Mouse (Mus musculus) liver, embryonic 14.5 days (tissue): ENCODE results near the gene Uck1. TPM values are rescaled to one million over a fixed set of nuclear protein-coding genes. Genes with fewer than 3 reads are reported as not detected.

Experiments
- ATAC-seq: fragments of 200-750 bp; cut with Nextera tagmentation; 2 replicates; pipeline ENCODE4 v1.8.0; 2017; ENCODE audit warnings: moderate number of reproducible peaks, mild to moderate bottlenecking, moderate library complexity; ENCODE audit not compliant: insufficient read depth
- DNase-seq, 3 experiments: peaks; one replicate each; pipeline ENCODE4 v3.0.0-alpha.2; 2012 to 2013; ENCODE audit warnings: low read depth in 3 of 3, low spot score in 3 of 3
- H3K27ac ChIP-seq: fragments of 300-500 bp; sonication (generic); 2 replicates; pipeline ENCODE4 v1.5.1; 2014; ENCODE audit warnings: moderate library complexity, mild to moderate bottlenecking, control low read depth, inconsistent platforms
- H3K27me3 ChIP-seq: fragments of 300-500 bp; sonication (generic); 2 replicates; pipeline ENCODE4 v1.6.1; 2014; ENCODE audit warnings: mild to moderate bottlenecking, low read length, moderate library complexity; ENCODE audit not compliant: control insufficient read depth, insufficient read depth
- H3K36me3 ChIP-seq: fragments of 300-500 bp; sonication (generic); replicated peaks from 2 replicates; pipeline ENCODE4 v1.6.1; 2014; ENCODE audit warnings: low read depth; ENCODE audit not compliant: control insufficient read depth, insufficient read depth
- H3K4me1 ChIP-seq, 2 experiments: fragments of 200-500 bp in 1 of 2; fragments of 300-500 bp in 1 of 2; sonication (generic) in 1 of 2; replicated peaks; 2 replicates each; pipeline ENCODE4 v1.6.1; 2012 to 2014; ENCODE audit warnings: antibody characterized with exemption in 1 of 2, inconsistent platforms in 1 of 2, low read length in 1 of 2; ENCODE audit not compliant: control insufficient read depth in 2 of 2, insufficient read depth in 2 of 2
- H3K4me2 ChIP-seq: fragments of 300-500 bp; sonication (generic); 2 replicates; pipeline ENCODE4 v1.6.1; 2014; ENCODE audit warnings: low read depth, mild to moderate bottlenecking, control low read depth, moderate library complexity
- H3K4me3 ChIP-seq, 2 experiments: fragments of 200-500 bp in 1 of 2; fragments of 300-500 bp in 1 of 2; sonication (generic) in 1 of 2; 2 replicates each; pipeline ENCODE4 v1.5.1; 2012 to 2014; ENCODE audit warnings: low read depth in 2 of 2, low read length in 2 of 2, mild to moderate bottlenecking in 2 of 2, control low read depth in 1 of 2, inconsistent platforms in 1 of 2, moderate library complexity in 1 of 2; ENCODE audit not compliant: insufficient read depth in 1 of 2
- H3K9ac ChIP-seq: fragments of 300-500 bp; sonication (generic); replicated peaks from 2 replicates; pipeline ENCODE4 v1.6.1; 2014; ENCODE audit warnings: mild to moderate bottlenecking, control low read depth, moderate library complexity
- H3K9me3 ChIP-seq: fragments of 300-500 bp; sonication (generic); 2 replicates; pipeline ENCODE4 v1.6.1; 2016; ENCODE audit warnings: low read length, mixed read lengths; ENCODE audit not compliant: control insufficient read depth
- CTCF ChIP-seq: IDR thresholded peaks from 2 replicates; pipeline ENCODE4 v1.5.1; 2016; ENCODE audit warnings: antibody characterized with exemption, low read depth, control low read depth
- EP300 ChIP-seq: IDR thresholded peaks from 2 replicates; pipeline ENCODE4 v1.6.1; 2016; ENCODE audit warnings: antibody characterized with exemption, low read depth
- WGBS: fragments of 180-500 bp; shearing (Covaris S2); extraction: QIAGEN DNeasy Blood & Tissue Kit; methylation state at CpG from one replicate; pipeline ENCODE4 v1.1.7; 2014; ENCODE audit not compliant: insufficient replicate concordance; 5-methylcytosine and 5-hydroxymethylcytosine counted together
- polyA plus RNA-seq, 2 experiments: library from polyadenylated mRNA; depleted of rRNA in 1 of 2; stranded (reverse) in 1 of 2; unstranded in 1 of 2; fragments of >200 nt; fragmentation: Nextera tagmentation in 1 of 2; extraction: Ambion mirVana in 1 of 2; gene quantifications; 2 replicates each; pipeline versions ENCODE4 v1.2.1 to v1.2.3; 2012 to 2014

Gene Uck1
- polyA plus RNA-seq, 2 experiments = 17.7 to 21.5 TPM

GRCm38 (mm10) chr2:32216506-32216905, 43.5 kb downstream of the Uck1 start:
- no peak overlapping the region for H3K9ac ChIP-seq
- 86% methylated on average over 10 of the region's 10 CpGs for WGBS
- ATAC-seq = no peak
- no peak for DNase-seq
- peaks cover 60% of the 10 kb centered on the region for H3K36me3 ChIP-seq
- no peak for TF ChIP-seq CTCF
- TF ChIP-seq EP300 = no peak
- H3K4me1 ChIP-seq = no peaks in the 10 kb centered on the region
- no peak overlapping the region for H3K27ac ChIP-seq
- H3K9me3 ChIP-seq = no peaks in the 10 kb centered on the region
- no peaks in the 10 kb centered on the region for H3K27me3 ChIP-seq
- H3K4me3 ChIP-seq = no peak overlapping the region
- no peak overlapping the region for H3K4me2 ChIP-seq

GRCm38 (mm10) chr2:32215576-32215975, 44.4 kb downstream of the Uck1 start:
- H3K4me2 ChIP-seq = no peak overlapping the region
- WGBS = 84% methylated on average over 10 of the region's 10 CpGs
- no peak for ATAC-seq
- H3K27ac ChIP-seq = no peak overlapping the region
- peaks cover 64% of the 10 kb centered on the region for H3K36me3 ChIP-seq
- H3K9me3 ChIP-seq = no peaks in the 10 kb centered on the region
- DNase-seq = no peak
- no peak for TF ChIP-seq EP300
- TF ChIP-seq CTCF = no peak
- H3K9ac ChIP-seq = no peak overlapping the region
- H3K4me1 ChIP-seq = no peaks in the 10 kb centered on the region
- H3K27me3 ChIP-seq = no peaks in the 10 kb centered on the region
- no peak overlapping the region for H3K4me3 ChIP-seq

- no peak overlapping the region for H3K9ac ChIP-seq
- H3K27ac ChIP-seq = no peak overlapping the region
- 89% methylated on average over 10 of the region's 10 CpGs for WGBS
These were observed 47.0 kb downstream of the Uck1 start for GRCm38 (mm10) chr2:32213000-32213399.

GRCm38 (mm10) chr2:32211689-32212088, 48.3 kb downstream of the Uck1 start:
- DNase-seq (no peak), ATAC-seq (no peak)
- no peak overlapping the region for H3K27ac ChIP-seq
- no peak overlapping the region for H3K9ac ChIP-seq
- 86% methylated on average over 8 of the region's 8 CpGs for WGBS
- H3K4me3 ChIP-seq = no peak overlapping the region
- no peaks in the 10 kb centered on the region for H3K4me1 ChIP-seq
- H3K27me3 ChIP-seq = no peaks in the 10 kb centered on the region
- TF ChIP-seq CTCF = no peak
- TF ChIP-seq EP300 = no peak
- H3K36me3 ChIP-seq = peaks cover 52% of the 10 kb centered on the region
- no peak overlapping the region for H3K4me2 ChIP-seq
- no peaks in the 10 kb centered on the region for H3K9me3 ChIP-seq

More at GRCm38 (mm10) chr2:32213000-32213399, 47.0 kb downstream of the Uck1 start:
- no peak for ATAC-seq
- Histone ChIP-seq H3K4me2 (no peak overlapping the region), H3K36me3 (peaks cover 54% of the 10 kb centered on the region), H3K4me3 (no peak overlapping the region), H3K4me1 (no peaks in the 10 kb centered on the region), H3K27me3 (no peaks in the 10 kb centered on the region), H3K9me3 (no peaks in the 10 kb centered on the region)
- no peak for DNase-seq
- TF ChIP-seq EP300 = no peak
- TF ChIP-seq CTCF = no peak

GRCm38 (mm10) chr2:32207682-32208081, 52.3 kb downstream of the Uck1 start:
- DNase-seq = no peak
- H3K4me3 ChIP-seq = no peak overlapping the region
- TF ChIP-seq CTCF (no peak), EP300 (no peak)
- H3K4me2 ChIP-seq = no peak overlapping the region
- no peaks in the 10 kb centered on the region for H3K4me1 ChIP-seq
- WGBS = 71% methylated on average over 1 of the region's 1 CpGs
- no peak for ATAC-seq
- no peaks in the 10 kb centered on the region for H3K27me3 ChIP-seq
- H3K9me3 ChIP-seq = no peaks in the 10 kb centered on the region
- H3K9ac ChIP-seq = no peak overlapping the region
- H3K27ac ChIP-seq = no peak overlapping the region
- H3K36me3 ChIP-seq = peaks cover 62% of the 10 kb centered on the region

Other genes starting within 250 kb of the Uck1 start
- gene Fam78a, start 175.3 kb downstream of the Uck1 start, polyA plus RNA-seq (2012; rRNA removed) = 7.8 and 8.9 TPM in 2 replicates
- 9.8 and 12.5 TPM in 2 replicates for gene Fam78a, start 175.3 kb downstream of the Uck1 start, polyA plus RNA-seq (2014; fragmentation: Nextera tagmentation; extraction: Ambion mirVana)
- 1.4 TPM in 2 replicates for gene Plpp7, start 164.6 kb downstream of the Uck1 start, polyA plus RNA-seq (2012; rRNA removed)
- 1.1 and 1.4 TPM in 2 replicates for gene Plpp7, start 164.6 kb downstream of the Uck1 start, polyA plus RNA-seq (2014; fragmentation: Nextera tagmentation; extraction: Ambion mirVana)
- gene Prrc2b, start 109.1 kb downstream of the Uck1 start, polyA plus RNA-seq (2012; rRNA removed) = 6.7 and 7.6 TPM in 2 replicates
- 6.2 and 10.6 TPM in 2 replicates for gene Prrc2b, start 109.1 kb downstream of the Uck1 start, polyA plus RNA-seq (2014; fragmentation: Nextera tagmentation; extraction: Ambion mirVana)
- gene Pomt1, start 23.6 kb downstream of the Uck1 start, polyA plus RNA-seq (2012; rRNA removed) = 9.6 and 10.1 TPM in 2 replicates
- gene Pomt1, start 23.6 kb downstream of the Uck1 start, polyA plus RNA-seq (2014; fragmentation: Nextera tagmentation; extraction: Ambion mirVana) = 10.1 and 12.1 TPM in 2 replicates
- 10.0 and 13.0 TPM in 2 replicates for gene Golga2, start 27.2 kb upstream of the Uck1 start, polyA plus RNA-seq (2012; rRNA removed)
- gene Golga2, start 27.2 kb upstream of the Uck1 start, polyA plus RNA-seq (2014; fragmentation: Nextera tagmentation; extraction: Ambion mirVana) = 6.9 and 7.6 TPM in 2 replicates
- gene Swi5, start 27.9 kb upstream of the Uck1 start, polyA plus RNA-seq (2012; rRNA removed) = 108 and 130 TPM in 2 replicates
- gene Swi5, start 27.9 kb upstream of the Uck1 start, polyA plus RNA-seq (2014; fragmentation: Nextera tagmentation; extraction: Ambion mirVana) = 100.0 and 105 TPM in 2 replicates
- gene Ciz1, start 92.2 kb upstream of the Uck1 start, polyA plus RNA-seq (2012; rRNA removed) = 40.3 and 43.3 TPM in 2 replicates
- 13.1 and 13.9 TPM in 2 replicates for gene Ciz1, start 92.2 kb upstream of the Uck1 start, polyA plus RNA-seq (2014; fragmentation: Nextera tagmentation; extraction: Ambion mirVana)
- 2.9 and 4.0 TPM in 2 replicates for gene Dnm1, start 93.2 kb upstream of the Uck1 start, polyA plus RNA-seq (2012; rRNA removed)
- gene Dnm1, start 93.2 kb upstream of the Uck1 start, polyA plus RNA-seq (2014; fragmentation: Nextera tagmentation; extraction: Ambion mirVana) = 0.43 and 0.56 TPM in 2 replicates
- 32.6 and 39.6 TPM in 2 replicates for gene 1110008P14Rik, start 121.8 kb upstream of the Uck1 start, polyA plus RNA-seq (2012; rRNA removed)
- 38.7 and 40.8 TPM in 2 replicates for gene 1110008P14Rik, start 121.8 kb upstream of the Uck1 start, polyA plus RNA-seq (2014; fragmentation: Nextera tagmentation; extraction: Ambion mirVana)
- 29.8 and 30.2 TPM in 2 replicates for gene Lcn2, start 128.1 kb upstream of the Uck1 start, polyA plus RNA-seq (2012; rRNA removed)
- 41.1 and 65.1 TPM in 2 replicates for gene Lcn2, start 128.1 kb upstream of the Uck1 start, polyA plus RNA-seq (2014; fragmentation: Nextera tagmentation; extraction: Ambion mirVana)
- 7.9 and 11.6 TPM in 2 replicates for gene Ptges2, start 135.7 kb upstream of the Uck1 start, polyA plus RNA-seq (2012; rRNA removed)
- gene Ptges2, start 135.7 kb upstream of the Uck1 start, polyA plus RNA-seq (2014; fragmentation: Nextera tagmentation; extraction: Ambion mirVana) = 11.4 and 14.0 TPM in 2 replicates
- 1.3 and 1.4 TPM in 2 replicates for gene Naif1, start 190.3 kb upstream of the Uck1 start, polyA plus RNA-seq (2012; rRNA removed)
- 1.6 and 2.0 TPM in 2 replicates for gene Naif1, start 190.3 kb upstream of the Uck1 start, polyA plus RNA-seq (2014; fragmentation: Nextera tagmentation; extraction: Ambion mirVana)
- 5.4 and 6.0 TPM in 2 replicates for gene Slc25a25, start 191.3 kb upstream of the Uck1 start, polyA plus RNA-seq (2012; rRNA removed)
- 5.5 and 7.0 TPM in 2 replicates for gene Slc25a25, start 191.3 kb upstream of the Uck1 start, polyA plus RNA-seq (2014; fragmentation: Nextera tagmentation; extraction: Ambion mirVana)